ENCODE assay signal across 20 mouse cellular contexts in genomic region chr9:104972828-104973227, GRCm38 (mm10).
DNase-seq lines count a peak whose midpoint lies in the region; ATAC-seq and TF ChIP-seq lines count a peak whose summit lies in the region.
"Had no signal": no experiment of that assay in that cellular context is flagged by ENCODE, and none has a peak within 500 bp of the region (broad histone marks: within the 10 kb centered on the region; RNA-seq: fewer than 3 reads in every experiment).

No protein-coding gene starts in this region.

- no peaks in the 10 kb centered on the region for H3K9me3 ChIP-seq in embryonic facial prominence, embryonic 14.5 days (ENCODE audit: control insufficient read depth, low read length)
- no peaks in the 10 kb centered on the region for H3K9me3 ChIP-seq in embryonic facial prominence, embryonic 10.5 days
- H3K9me3 ChIP-seq in lung, postnatal 0 days (ENCODE audit: low read length): no peaks in the 10 kb centered on the region
- H3K9me3 ChIP-seq: embryonic facial prominence, embryonic 12.5 days; forebrain, embryonic 10.5 days; limb, embryonic 10.5 days had no signal

- H3K4me3 ChIP-seq in embryonic facial prominence, embryonic 14.5 days (ENCODE audit: low read depth, low read length): no peak overlapping the region
- no peak overlapping the region for H3K4me3 ChIP-seq in embryonic facial prominence, embryonic 10.5 days
- H3K4me3 ChIP-seq in lung, postnatal 0 days (ENCODE audit: low read depth, low read length): no peak overlapping the region
- H3K4me3 ChIP-seq: embryonic facial prominence, embryonic 12.5 days; forebrain, embryonic 10.5 days; heart, adult 2 months; layer of hippocampus, adult 2 months; limb, embryonic 10.5 days had no signal

- TF ChIP-seq EP300 in lung, postnatal 0 days (IDR thresholded peaks at IDR 0.05): no peak

- no peak for ATAC-seq in embryonic facial prominence, embryonic 14.5 days (ENCODE audit: low read depth)
- no peak for ATAC-seq in lung, postnatal 0 days
- peak; percentile 96 to 99 for ATAC-seq in hematopoietic stem cell, adult 5-6 weeks (replicated peaks in 1 of 2; ENCODE audit: insufficient read depth in 1 of 2, low FRiP score in 2 of 2, low TSS enrichment in 1 of 2, low read depth in 1 of 2, poor library complexity in 2 of 2, severe bottlenecking in 2 of 2)

- no peak for TF ChIP-seq CTCF in lung, postnatal 0 days (IDR thresholded peaks at IDR 0.05)

- H3K27me3 ChIP-seq in embryonic facial prominence, embryonic 14.5 days (replicated peaks; ENCODE audit: control insufficient read depth, insufficient read depth, low read length): no peaks in the 10 kb centered on the region
- H3K27me3 ChIP-seq in embryonic facial prominence, embryonic 10.5 days (replicated peaks; ENCODE audit: low read depth, poor library complexity, severe bottlenecking): no peaks in the 10 kb centered on the region
- no peaks in the 10 kb centered on the region for H3K27me3 ChIP-seq in lung, postnatal 0 days (replicated peaks; ENCODE audit: insufficient read depth, low read length)
- H3K27me3 ChIP-seq: embryonic facial prominence, embryonic 12.5 days had no signal

- DNase-seq in embryonic facial prominence, embryonic 14.5 days (ENCODE audit: low spot score): peak; percentile 14
- no peak for DNase-seq in embryonic facial prominence, embryonic 10.5 days (ENCODE audit: low spot score)
- peak; percentile 9 for DNase-seq in lung, postnatal 0 days (ENCODE audit: low spot score)
- DNase-seq in lung, postnatal 4 days: no peak
- DNase-seq in retina, postnatal 7 days (ENCODE audit: low read depth, low spot score): peak; percentile 3
- no peak for DNase-seq in adrenal gland, adult 18-20 months (ENCODE audit: low spot score in 2 of 2)
- no peak for DNase-seq in layer of hippocampus, adult 9-10 months (ENCODE audit: low spot score)
- DNase-seq: adrenal gland, postnatal 36 days; B cell, adult 2 months; cerebellum, adult 11 months; heart, postnatal 10 days; kidney, adult 9 months; lung, adult 2 months had no signal

- H3K36me3 ChIP-seq in embryonic facial prominence, embryonic 14.5 days (ENCODE audit: control insufficient read depth, insufficient read depth, low read length): no peaks in the 10 kb centered on the region
- no peaks in the 10 kb centered on the region for H3K36me3 ChIP-seq in embryonic facial prominence, embryonic 10.5 days (replicated peaks)
- no peaks in the 10 kb centered on the region for H3K36me3 ChIP-seq in lung, postnatal 0 days (ENCODE audit: insufficient read depth, low read length)
- H3K36me3 ChIP-seq: embryonic facial prominence, embryonic 12.5 days; forebrain, embryonic 10.5 days; limb, embryonic 10.5 days had no signal

- no peak overlapping the region for H3K27ac ChIP-seq in embryonic facial prominence, embryonic 14.5 days (replicated peaks; ENCODE audit: low read depth, low read length)
- H3K27ac ChIP-seq in embryonic facial prominence, embryonic 10.5 days (replicated peaks): no peak overlapping the region
- H3K27ac ChIP-seq in lung, postnatal 0 days (ENCODE audit: low read length): no peak overlapping the region
- H3K27ac ChIP-seq: embryonic facial prominence, embryonic 12.5 days; forebrain, embryonic 10.5 days; heart, adult 2 months; layer of hippocampus, adult 2 months; limb, embryonic 10.5 days had no signal

- 72% methylated on average over 7 of the region's 7 CpGs for WGBS in embryonic facial prominence, embryonic 14.5 days
- 85% methylated on average over 7 of the region's 7 CpGs for WGBS in embryonic facial prominence, embryonic 10.5 days
- WGBS in lung, postnatal 0 days: 81% methylated on average over 7 of the region's 7 CpGs

- H3K4me2 ChIP-seq in embryonic facial prominence, embryonic 14.5 days (ENCODE audit: low read depth, low read length): no peak overlapping the region
- no peak overlapping the region for H3K4me2 ChIP-seq in lung, postnatal 0 days (replicated peaks; ENCODE audit: low read depth, low read length)
- H3K4me2 ChIP-seq: embryonic facial prominence, embryonic 12.5 days; midbrain, embryonic 11.5 days had no signal

- H3K4me1 ChIP-seq in embryonic facial prominence, embryonic 14.5 days (ENCODE audit: control insufficient read depth, insufficient read depth, low read length): no peaks in the 10 kb centered on the region
- H3K4me1 ChIP-seq in embryonic facial prominence, embryonic 10.5 days: no peaks in the 10 kb centered on the region
- no peaks in the 10 kb centered on the region for H3K4me1 ChIP-seq in lung, postnatal 0 days (ENCODE audit: insufficient read depth, low read depth, low read length)
- H3K4me1 ChIP-seq: embryonic facial prominence, embryonic 12.5 days; forebrain, embryonic 10.5 days; limb, embryonic 10.5 days had no signal

- no peak overlapping the region for H3K9ac ChIP-seq in embryonic facial prominence, embryonic 14.5 days (ENCODE audit: low read depth, low read length)
- H3K9ac ChIP-seq in lung, postnatal 0 days (replicated peaks; ENCODE audit: low read depth): no peak overlapping the region
- H3K9ac ChIP-seq: embryonic facial prominence, embryonic 12.5 days had no signal

Comparison
In these comparisons a context has a peak if more than half of its experiments do, and no peak if none do; other contexts are left out.
1. DNase-seq: peak in embryonic facial prominence, embryonic 14.5 days (single experiment), lung, postnatal 0 days (single experiment) and retina, postnatal 7 days (single experiment); none in embryonic facial prominence, embryonic 10.5 days (single experiment), lung, postnatal 4 days (0 of 2), adrenal gland, adult 18-20 months (0 of 2) and layer of hippocampus, adult 9-10 months (single experiment).
2. ATAC-seq: peak in hematopoietic stem cell, adult 5-6 weeks (2 of 2); none in embryonic facial prominence, embryonic 14.5 days (single experiment) and lung, postnatal 0 days (single experiment).